Mouse (Mus musculus): Measurements from ENCODE around the gene Cpvl. TPM values are rescaled to one million over a fixed set of nuclear protein-coding genes. Genes with fewer than 3 reads are reported as not detected.

The Cpvl gene
- polyA plus RNA-seq, 1 experiment from 2014 or later: not detected

- Histone ChIP-seq H3K4me2 (ENCODE audit: low read depth, low read length) (no peak overlapping the region), H3K9ac (ENCODE audit: low read depth, low read length) (no peak overlapping the region), H3K4me3 (ENCODE audit: low read depth, low read length) (no peak overlapping the region), H3K27ac (ENCODE audit: low read length) (no peak overlapping the region), H3K27me3 (ENCODE audit: control insufficient read depth, insufficient read depth, low read depth, low read length) (no peaks in the 10 kb centered on the region), H3K4me1 (ENCODE audit: control insufficient read depth, low read depth, low read length) (no peaks in the 10 kb centered on the region), H3K9me3 (replicated peaks; ENCODE audit: control insufficient read depth, low read length) (no peaks in the 10 kb centered on the region), H3K36me3 (ENCODE audit: control insufficient read depth, insufficient read depth) (no peaks in the 10 kb centered on the region)
- no peak for ATAC-seq (ENCODE audit: low read depth)
- WGBS (ENCODE audit: insufficient replicate concordance): 45% methylated on average over 2 of the region's 2 CpGs
Observed at GRCm38 (mm10) chr6:53854226-53854625, 124.2 kb downstream of the Cpvl start.

GRCm38 (mm10) chr6:53853546-53853945, 124.9 kb downstream of the Cpvl start:
- Histone ChIP-seq H3K9ac (ENCODE audit: low read depth, low read length) (no peak overlapping the region), H3K27ac (ENCODE audit: low read length) (no peak overlapping the region), H3K4me3 (ENCODE audit: low read depth, low read length) (no peak overlapping the region), H3K4me2 (ENCODE audit: low read depth, low read length) (no peak overlapping the region), H3K9me3 (replicated peaks; ENCODE audit: control insufficient read depth, low read length) (no peaks in the 10 kb centered on the region), H3K4me1 (ENCODE audit: control insufficient read depth, low read depth, low read length) (no peaks in the 10 kb centered on the region), H3K27me3 (ENCODE audit: control insufficient read depth, insufficient read depth, low read depth, low read length) (no peaks in the 10 kb centered on the region), H3K36me3 (ENCODE audit: control insufficient read depth, insufficient read depth) (no peaks in the 10 kb centered on the region)
- 44% methylated on average over 3 of the region's 3 CpGs for WGBS (ENCODE audit: insufficient replicate concordance)
- ATAC-seq (ENCODE audit: low read depth): no peak

GRCm38 (mm10) chr6:53844626-53845025, 133.8 kb downstream of the Cpvl start:
- Histone ChIP-seq H3K4me3 (ENCODE audit: low read depth, low read length) (no peak overlapping the region), H3K36me3 (ENCODE audit: control insufficient read depth, insufficient read depth) (no peaks in the 10 kb centered on the region), H3K4me1 (ENCODE audit: control insufficient read depth, low read depth, low read length) (no peaks in the 10 kb centered on the region), H3K4me2 (ENCODE audit: low read depth, low read length) (no peak overlapping the region), H3K27ac (ENCODE audit: low read length) (no peak overlapping the region), H3K9me3 (replicated peaks; ENCODE audit: control insufficient read depth, low read length) (no peaks in the 10 kb centered on the region), H3K9ac (ENCODE audit: low read depth, low read length) (no peak overlapping the region), H3K27me3 (ENCODE audit: control insufficient read depth, insufficient read depth, low read depth, low read length) (no peaks in the 10 kb centered on the region)
- ATAC-seq (ENCODE audit: low read depth): no peak
- 78% methylated on average over 17 of the region's 17 CpGs for WGBS (ENCODE audit: insufficient replicate concordance)

GRCm38 (mm10) chr6:53825213-53825612, 153.3 kb downstream of the Cpvl start:
- 44% methylated on average over 4 of the region's 4 CpGs for WGBS (ENCODE audit: insufficient replicate concordance)
- H3K27me3 ChIP-seq (ENCODE audit: control insufficient read depth, insufficient read depth, low read depth, low read length): peaks cover 27% of the 10 kb centered on the region

More at GRCm38 (mm10) chr6:53825213-53825612, 153.3 kb downstream of the Cpvl start:
- H3K27ac ChIP-seq (ENCODE audit: low read length): no peak overlapping the region
- H3K4me3 ChIP-seq (ENCODE audit: low read depth, low read length): no peak overlapping the region
- no peak overlapping the region for H3K9ac ChIP-seq (ENCODE audit: low read depth, low read length)
- no peaks in the 10 kb centered on the region for H3K36me3 ChIP-seq (ENCODE audit: control insufficient read depth, insufficient read depth)
- H3K9me3 ChIP-seq (replicated peaks; ENCODE audit: control insufficient read depth, low read length): no peaks in the 10 kb centered on the region
- no peak overlapping the region for H3K4me2 ChIP-seq (ENCODE audit: low read depth, low read length)
- no peaks in the 10 kb centered on the region for H3K4me1 ChIP-seq (ENCODE audit: control insufficient read depth, low read depth, low read length)
- no peak for ATAC-seq (ENCODE audit: low read depth)

Other genes starting within 250 kb of the Cpvl start
- 0.35 and 0.45 TPM in 2 replicates for gene Tril, start 157.8 kb downstream of the Cpvl start, polyA plus RNA-seq (2015; fragmentation: Nextera tagmentation; extraction: Ambion mirVana)
- 3.9 and 4.2 TPM in 2 replicates for gene Chn2, start 60.9 kb upstream of the Cpvl start, polyA plus RNA-seq (2015; fragmentation: Nextera tagmentation; extraction: Ambion mirVana)

All from liver, embryonic 16.5 days (tissue).